Mouse (Mus musculus): ENCODE measurements around the gene Slco2a1.
A peak's percentile ranks its signal among the peaks of the same experiment; 100 is the strongest.

Gene Slco2a1

GRCm38 (mm10) chr9:102988462-102988861 is at the start of gene Slco2a1:
TSS of gene Slco2a1 (plus strand) at chr9:102988712.
- DNase-seq (ENCODE audit: low spot score in 2 of 2): no peak

- DNase-seq (ENCODE audit: low spot score in 2 of 2): peak in 1 of 2 experiments; percentile 56
These were observed 46.3 kb upstream of the Slco2a1 start for GRCm38 (mm10) chr9:102942221-102942620.

GRCm38 (mm10) chr9:102944891-102945290 is 43.6 kb upstream of the Slco2a1 start:
- no peak for DNase-seq (ENCODE audit: low spot score in 2 of 2)

GRCm38 (mm10) chr9:102946469-102947015 is 42.0 kb upstream of the Slco2a1 start:
- DNase-seq (ENCODE audit: low spot score in 2 of 2): no peak

GRCm38 (mm10) chr9:102948706-102949105 is 39.8 kb upstream of the Slco2a1 start:
- no peak for DNase-seq (ENCODE audit: low spot score in 2 of 2)

GRCm38 (mm10) chr9:102951091-102951994 is 37.2 kb upstream of the Slco2a1 start:
- no peak for DNase-seq (ENCODE audit: low spot score in 2 of 2)

- DNase-seq (ENCODE audit: low spot score in 2 of 2): no peak
These were observed 32.6 kb upstream of the Slco2a1 start for GRCm38 (mm10) chr9:102955866-102956265.

GRCm38 (mm10) chr9:102958703-102959102 is 29.8 kb upstream of the Slco2a1 start:
- DNase-seq (ENCODE audit: low spot score in 2 of 2): no peak

GRCm38 (mm10) chr9:102961356-102962092 is 27.0 kb upstream of the Slco2a1 start:
- no peak for DNase-seq (ENCODE audit: low spot score in 2 of 2)

- no peak for DNase-seq (ENCODE audit: low spot score in 2 of 2)
These were observed 26.3 kb upstream of the Slco2a1 start for GRCm38 (mm10) chr9:102962093-102962788.

GRCm38 (mm10) chr9:102963321-102963720 is 25.2 kb upstream of the Slco2a1 start:
- DNase-seq (ENCODE audit: low spot score in 2 of 2): no peak

- DNase-seq (ENCODE audit: low spot score in 2 of 2): no peak
These were observed 23.9 kb upstream of the Slco2a1 start for GRCm38 (mm10) chr9:102964644-102965043.

- no peak for DNase-seq (ENCODE audit: low spot score in 2 of 2)
These were observed 16.0 kb upstream of the Slco2a1 start for GRCm38 (mm10) chr9:102972393-102973050.

GRCm38 (mm10) chr9:102975887-102976286 is 12.6 kb upstream of the Slco2a1 start:
- DNase-seq (ENCODE audit: low spot score in 2 of 2): no peak

GRCm38 (mm10) chr9:102977090-102977489 is 11.4 kb upstream of the Slco2a1 start:
- no peak for DNase-seq (ENCODE audit: low spot score in 2 of 2)

- DNase-seq (ENCODE audit: low spot score in 2 of 2): no peak
These were observed 10.6 kb upstream of the Slco2a1 start for GRCm38 (mm10) chr9:102977791-102978492.

- DNase-seq (ENCODE audit: low spot score in 2 of 2): no peak
These were observed 9.4 kb upstream of the Slco2a1 start for GRCm38 (mm10) chr9:102979011-102979700.

- DNase-seq (ENCODE audit: low spot score in 2 of 2): no peak
These were observed 8.6 kb upstream of the Slco2a1 start for GRCm38 (mm10) chr9:102979956-102980355.

- no peak for DNase-seq (ENCODE audit: low spot score in 2 of 2)
These were observed 8.1 kb upstream of the Slco2a1 start for GRCm38 (mm10) chr9:102980420-102980819.

GRCm38 (mm10) chr9:102981791-102982190 is 6.7 kb upstream of the Slco2a1 start:
- no peak for DNase-seq (ENCODE audit: low spot score in 2 of 2)
